Mouse (Mus musculus) brain, embryonic 14.5 days (tissue): Measurements from ENCODE around the gene Map3k9. TPM values are rescaled to one million over a fixed set of nuclear protein-coding genes. Genes with fewer than 3 reads are reported as not detected.
A peak's percentile ranks its signal among the peaks of the same experiment; 100 is the strongest.

ENCODE experiments used
- DNase-seq: peaks from one replicate; pipeline ENCODE4 v3.0.0-alpha.2; 2011; ENCODE audit warnings: low read depth
- CTCF ChIP-seq: fragments of 200-500 bp; IDR thresholded peaks from 2 replicates; pipeline ENCODE4 v1.5.1; 2012; ENCODE audit warnings: inconsistent platforms, mild to moderate bottlenecking, moderate library complexity, borderline replicate concordance; ENCODE audit not compliant: insufficient read depth, insufficient read length; ENCODE audit errors: extremely low read depth
- POLR2A ChIP-seq: fragments of 200-500 bp; IDR thresholded peaks from 2 replicates; pipeline ENCODE4 v1.6.1; 2012; ENCODE audit warnings: mild to moderate bottlenecking, inconsistent platforms, borderline replicate concordance; ENCODE audit not compliant: poor library complexity, insufficient read depth, insufficient read length, severe bottlenecking; ENCODE audit errors: extremely low read depth
- polyA plus RNA-seq: library from polyadenylated mRNA; depleted of rRNA; stranded (reverse); fragments of >200 nt; gene quantifications from 2 replicates; pipeline ENCODE4 v1.2.3, GENCODE M21; 2012

Map3k9 gene
- polyA plus RNA-seq, 1 experiment = 24.6 TPM

DNA sequence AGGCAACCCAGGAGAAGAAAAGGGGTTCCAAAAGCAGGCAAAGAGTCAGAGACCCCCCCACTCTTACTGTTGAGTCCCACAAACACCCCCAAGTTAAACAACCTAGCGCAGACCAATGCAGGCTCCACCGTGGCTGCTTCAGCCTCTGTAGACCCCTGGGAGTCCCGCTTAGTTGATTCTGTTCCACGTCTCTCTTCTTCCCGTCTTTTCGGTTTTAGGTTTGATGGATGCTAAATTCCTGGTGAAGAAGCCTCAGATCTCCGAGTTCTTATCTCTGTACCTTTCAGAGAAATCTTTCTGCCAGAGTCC lies 26.5 kb upstream of the Map3k9 start:
- peak; percentile 21 for DNase-seq
- TF ChIP-seq CTCF (no peak), POLR2A (no peak)

DNA sequence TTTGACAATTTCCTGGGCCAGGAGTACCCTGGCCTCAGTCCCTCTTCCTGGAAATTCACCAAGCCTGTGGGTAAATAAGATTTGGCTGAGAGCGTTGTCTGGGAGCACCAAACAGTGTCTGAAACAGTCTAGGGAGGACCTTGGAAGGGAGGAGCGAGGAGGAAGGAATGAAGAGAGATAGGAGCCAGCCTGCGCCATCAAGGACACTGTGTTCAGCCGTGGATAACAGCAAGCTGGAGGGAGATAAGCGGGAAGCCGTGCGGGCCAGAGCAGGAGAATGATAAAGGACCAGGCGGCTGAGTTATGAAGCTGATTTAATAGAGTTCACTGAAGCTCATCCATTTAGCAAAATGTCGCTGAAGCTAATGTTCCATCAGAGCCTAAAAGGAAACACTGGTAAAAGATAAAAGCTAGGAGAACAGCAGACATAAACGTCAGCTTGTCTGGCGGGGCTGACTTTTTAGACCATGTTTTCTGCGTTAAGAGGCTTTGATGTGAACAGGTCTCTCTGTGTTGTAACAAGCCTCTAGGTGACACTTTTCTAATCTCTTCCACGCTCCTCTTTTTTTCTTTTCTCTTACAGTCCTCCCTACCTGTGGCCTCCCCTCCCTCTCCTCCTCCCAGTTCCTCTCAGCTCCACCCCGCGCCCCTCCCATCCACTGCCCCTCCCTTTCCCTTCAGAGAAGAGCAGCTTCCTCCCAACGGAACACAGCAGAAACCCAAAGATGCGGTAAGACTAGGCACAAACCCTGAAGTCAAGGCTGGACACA lies 26.0 kb upstream of the Map3k9 start:
- no peak for TF ChIP-seq POLR2A
- no peak for TF ChIP-seq CTCF
- peak; percentile 58 for DNase-seq

DNA sequence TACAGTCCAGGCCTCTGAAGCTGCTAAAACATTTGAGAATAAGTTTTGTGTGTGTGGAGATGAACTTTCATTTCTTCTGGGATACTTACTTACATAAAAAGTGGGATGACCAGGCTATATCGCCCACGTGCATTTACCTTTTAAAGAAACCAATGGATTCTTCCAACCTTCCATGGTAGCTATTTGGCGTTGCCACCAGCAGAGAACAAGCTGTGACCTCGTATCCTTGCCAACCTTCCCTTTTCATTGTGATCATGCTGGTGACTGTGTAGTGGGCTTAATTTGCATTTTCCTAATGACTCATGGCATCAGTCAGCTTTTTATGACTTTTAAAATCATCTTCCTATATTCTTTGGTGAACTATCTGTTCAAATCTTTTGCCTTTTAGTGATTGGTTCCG lies 25.1 kb upstream of the Map3k9 start:
- TF ChIP-seq CTCF (no peak), POLR2A (no peak)
- no peak for DNase-seq

DNA sequence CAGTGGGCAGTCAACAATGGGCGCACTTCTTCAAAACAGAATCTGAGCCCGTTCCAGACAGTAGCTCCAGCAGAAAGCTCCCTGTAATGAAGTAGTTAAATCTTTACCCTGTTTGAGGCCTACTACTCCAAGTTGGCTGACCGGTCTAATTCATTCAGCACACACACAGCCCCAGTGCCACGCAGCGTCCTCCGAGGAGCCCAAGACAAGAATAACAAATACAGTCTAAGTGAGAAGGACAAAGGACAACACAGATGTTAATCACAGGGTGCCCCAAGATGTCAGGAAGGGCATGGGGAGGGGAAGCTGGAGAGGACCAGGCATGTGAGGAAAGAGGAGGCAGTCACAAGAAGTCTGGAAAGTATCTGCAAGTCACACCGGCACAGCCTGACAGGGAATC lies 22.8 kb upstream of the Map3k9 start:
- no peak for DNase-seq
- no peak for TF ChIP-seq CTCF
- TF ChIP-seq POLR2A = no peak

DNA sequence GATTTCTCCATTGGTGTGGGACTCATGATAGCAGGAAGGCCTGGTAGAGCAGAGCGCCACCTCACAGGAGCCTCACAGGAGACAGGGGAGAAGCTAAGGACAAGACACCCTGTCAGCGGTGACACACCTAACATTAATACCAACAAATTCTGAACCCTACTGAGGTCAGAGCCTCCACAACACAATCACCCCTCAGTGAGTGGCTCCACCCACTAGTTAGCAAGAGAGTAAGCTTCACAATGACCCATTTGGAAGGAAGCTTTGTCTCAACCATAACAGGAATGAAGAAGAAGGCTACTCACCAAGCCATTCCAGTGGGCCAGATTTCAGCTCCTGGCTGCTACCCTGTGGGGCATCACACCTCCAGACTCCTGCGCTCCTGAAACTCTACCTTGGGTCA lies 22.0 kb upstream of the Map3k9 start:
- DNase-seq = no peak
- TF ChIP-seq POLR2A = no peak

DNA sequence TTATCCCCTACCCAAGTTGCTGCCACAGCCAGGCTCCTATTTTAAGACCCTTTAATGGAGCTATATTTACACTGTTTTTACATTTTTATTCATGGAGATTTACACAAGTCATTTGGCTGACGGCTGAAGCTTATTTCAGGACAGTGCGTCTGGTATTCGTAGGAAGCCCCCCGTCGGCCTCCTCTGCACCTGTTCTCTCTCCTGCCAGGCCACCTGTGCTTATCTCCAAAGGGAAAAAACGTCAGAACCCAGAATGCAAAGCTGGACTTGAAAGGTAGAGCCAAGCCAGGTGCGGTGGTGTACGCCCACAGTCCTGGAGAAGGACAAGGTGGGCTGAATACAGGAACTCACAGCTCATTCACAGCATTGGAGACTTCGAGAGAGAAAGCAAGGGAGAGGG lies 20.2 kb upstream of the Map3k9 start:
- no peak for DNase-seq
- TF ChIP-seq CTCF = no peak
- no peak for TF ChIP-seq POLR2A

DNA sequence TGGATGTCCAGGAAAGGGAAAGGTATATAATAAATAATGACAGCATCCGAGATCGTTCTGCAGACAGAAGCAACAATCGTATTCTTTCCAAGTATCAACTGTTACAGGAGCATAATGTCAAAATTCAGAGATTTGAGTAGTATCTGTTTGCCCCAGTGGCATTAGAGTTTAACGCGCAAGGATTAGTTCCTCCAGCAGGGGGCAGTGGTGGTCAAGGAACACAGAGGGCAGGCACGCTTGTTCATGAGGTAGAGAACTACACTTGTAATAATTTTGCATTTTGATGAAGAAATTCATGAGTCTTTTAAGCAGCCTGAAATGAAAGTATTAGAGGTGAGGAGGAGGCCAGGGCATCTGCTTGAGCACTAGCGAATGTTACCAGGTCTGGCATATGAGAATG lies 15.6 kb upstream of the Map3k9 start:
- DNase-seq = peak; percentile 85
- no peak for TF ChIP-seq POLR2A
- TF ChIP-seq CTCF = peak; percentile 93

DNA sequence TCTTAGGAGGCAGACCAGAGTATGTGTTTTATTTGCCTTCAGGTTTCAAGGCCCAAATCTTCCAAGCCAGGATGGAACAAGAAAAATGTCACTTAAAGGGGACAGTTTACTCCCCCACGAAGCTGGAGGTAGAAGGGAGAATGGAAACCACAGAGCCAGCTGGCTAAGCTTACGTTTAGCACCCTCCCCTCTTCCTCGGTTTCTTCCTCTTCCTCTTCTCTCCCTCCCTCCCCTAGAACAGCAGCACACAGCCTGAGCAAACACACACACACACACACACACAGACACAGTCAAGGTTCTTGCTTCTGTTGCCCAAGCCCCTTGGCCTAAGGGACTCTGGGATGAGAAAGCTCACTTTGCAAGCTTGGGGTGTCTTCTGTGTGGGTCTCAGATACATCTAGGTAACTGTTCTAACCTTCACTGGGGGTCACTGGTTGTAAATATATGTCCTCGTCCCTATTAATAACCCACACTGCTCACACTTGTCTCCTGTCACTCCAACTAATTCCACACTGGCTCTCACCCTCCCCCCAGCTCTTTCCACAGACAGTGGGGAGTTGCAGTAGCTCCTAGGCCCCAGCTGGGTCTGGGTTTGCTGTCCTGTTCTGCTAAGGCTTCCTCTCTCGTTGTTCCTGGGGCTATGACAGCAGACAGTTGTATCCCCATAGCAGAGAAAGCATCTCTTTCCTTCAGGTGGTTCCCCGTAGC lies 11.7 kb upstream of the Map3k9 start:
- DNase-seq = no peak

DNA sequence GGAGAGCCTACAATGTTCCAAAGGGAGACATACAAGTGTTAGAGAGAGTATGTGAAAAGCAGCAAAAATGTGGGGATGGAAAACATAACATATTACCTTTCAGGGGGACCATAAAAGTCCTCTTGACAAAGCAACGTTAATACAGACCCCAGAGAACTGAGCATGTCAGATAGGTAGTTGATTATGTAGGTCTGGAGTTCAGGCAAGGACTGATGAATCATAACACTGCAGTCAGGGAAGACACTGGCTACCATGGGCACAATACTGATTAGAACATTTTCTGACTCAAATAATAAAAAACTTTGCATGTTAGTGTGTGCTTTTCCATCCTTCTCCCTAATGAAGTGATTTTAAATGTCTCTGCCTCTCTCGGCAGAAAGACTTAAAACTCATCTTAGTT lies 8.5 kb upstream of the Map3k9 start:
- TF ChIP-seq CTCF = no peak
- no peak for TF ChIP-seq POLR2A

More for the DNA sequence above, 11.7 kb upstream of the Map3k9 start:
- TF ChIP-seq POLR2A (no peak), CTCF (no peak)

DNA sequence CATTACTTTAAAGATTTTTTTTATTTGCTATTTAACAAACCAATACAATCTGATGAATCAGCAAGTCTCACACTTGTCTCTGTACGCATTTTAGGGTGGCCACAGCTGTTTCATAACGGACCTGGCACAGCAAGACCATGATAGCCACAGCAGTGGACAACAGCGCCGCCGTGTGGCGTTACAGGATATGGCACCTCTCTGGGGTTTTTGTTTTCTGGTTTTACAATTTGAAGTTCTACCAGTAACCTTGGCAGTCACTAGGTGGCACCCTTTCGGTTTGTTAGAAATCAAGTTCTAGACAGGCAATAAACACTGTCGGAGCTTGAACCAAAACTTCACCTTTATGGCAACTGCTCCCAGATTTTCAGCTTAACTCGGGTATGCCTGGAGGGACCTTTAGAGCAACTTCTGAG lies 7.7 kb upstream of the Map3k9 start:
- DNase-seq = peak; percentile 94
- no peak for TF ChIP-seq POLR2A
- TF ChIP-seq CTCF = peak; percentile 99

More for the DNA sequence above, 8.5 kb upstream of the Map3k9 start:
- peak; percentile 23 for DNase-seq

DNA sequence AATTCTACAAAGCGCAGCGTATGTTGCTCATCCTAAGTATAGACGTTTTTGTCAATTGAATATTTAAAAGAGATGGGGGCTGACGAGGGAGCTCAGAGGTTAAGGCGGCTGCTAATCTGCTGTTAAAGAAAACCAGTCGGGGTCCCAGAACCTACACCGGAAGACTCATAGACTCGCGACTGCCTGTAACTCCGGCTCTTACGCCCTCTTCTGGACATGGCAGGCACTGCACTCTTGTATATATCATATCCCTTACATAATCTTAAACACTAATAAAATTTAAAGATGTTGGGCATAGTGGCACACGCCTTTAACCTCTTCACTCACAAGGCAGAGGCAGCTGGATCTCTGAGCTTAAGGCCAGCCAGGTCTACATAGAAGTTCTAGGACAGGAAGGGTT lies 6.3 kb upstream of the Map3k9 start:
- no peak for TF ChIP-seq POLR2A
- peak; percentile 44 for TF ChIP-seq CTCF
- no peak for DNase-seq

DNA sequence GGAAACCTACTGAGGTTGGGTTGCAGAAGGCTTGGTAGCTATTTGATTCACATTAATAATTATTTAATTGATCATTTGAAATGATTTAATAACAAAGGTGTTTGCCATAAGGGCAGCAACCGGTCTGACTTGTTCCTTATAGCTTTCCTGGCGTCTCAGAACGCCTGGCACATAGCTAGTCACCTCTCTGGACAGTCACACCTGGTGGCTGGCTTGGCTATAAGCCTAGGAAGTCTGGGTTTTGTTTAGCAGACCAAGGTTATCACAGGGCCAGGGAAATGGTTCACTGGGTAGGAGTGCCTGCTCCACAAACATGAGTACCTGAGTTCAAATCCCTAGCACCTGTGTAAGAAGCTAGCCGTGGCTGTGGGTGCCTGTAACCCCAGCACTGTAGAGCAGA lies 2.3 kb upstream of the Map3k9 start:
- TF ChIP-seq POLR2A (no peak), CTCF (no peak)
- DNase-seq = no peak
